Mouse (Mus musculus) midbrain, embryonic 16.5 days (tissue): ENCODE data around the gene Garem2. TPM values are rescaled to one million over a fixed set of nuclear protein-coding genes. Genes with fewer than 3 reads are reported as not detected.

Experiments used
- ATAC-seq: fragments of 200-750 bp; cut with Nextera tagmentation; 2 replicates; pipeline ENCODE4 v1.8.0; 2017; ENCODE audit warnings: moderate TSS enrichment
- H3K27ac ChIP-seq: fragments of 300-500 bp; sonication (generic); 2 replicates; pipeline ENCODE4 v1.5.1; 2014; ENCODE audit warnings: mild to moderate bottlenecking, low read length, mixed read lengths
- H3K27me3 ChIP-seq: fragments of 300-500 bp; sonication (generic); 2 replicates; pipeline ENCODE4 v1.6.1; 2014; ENCODE audit warnings: low read depth, low read length, mixed read lengths; ENCODE audit not compliant: control insufficient read depth, insufficient read depth
- H3K36me3 ChIP-seq: fragments of 300-500 bp; sonication (generic); 2 replicates; pipeline ENCODE4 v1.6.1; 2014; ENCODE audit warnings: mild to moderate bottlenecking, low read length, moderate library complexity, mixed read lengths; ENCODE audit not compliant: control insufficient read depth, insufficient read depth
- H3K4me1 ChIP-seq: fragments of 300-500 bp; sonication (generic); 2 replicates; pipeline ENCODE4 v1.6.1; 2014; ENCODE audit warnings: mild to moderate bottlenecking, low read length, mixed read lengths; ENCODE audit not compliant: control insufficient read depth, insufficient read depth
- H3K4me2 ChIP-seq: fragments of 300-500 bp; sonication (generic); 2 replicates; pipeline ENCODE4 v1.6.1; 2014; ENCODE audit warnings: mild to moderate bottlenecking, low read length, mixed read lengths
- H3K4me3 ChIP-seq: fragments of 300-500 bp; sonication (generic); 2 replicates; pipeline ENCODE4 v1.5.1; 2014; ENCODE audit warnings: low read depth, mild to moderate bottlenecking, low read length, moderate library complexity, mixed read lengths
- H3K9ac ChIP-seq: fragments of 300-500 bp; sonication (generic); 2 replicates; pipeline ENCODE4 v1.6.1; 2014; ENCODE audit warnings: low read depth, low read length, mixed read lengths
- H3K9me3 ChIP-seq: fragments of 300-500 bp; sonication (generic); replicated peaks from 2 replicates; pipeline ENCODE4 v1.6.1; 2014; ENCODE audit warnings: mild to moderate bottlenecking, low read length, mixed read lengths; ENCODE audit not compliant: control insufficient read depth, poor library complexity, severe bottlenecking
- WGBS: fragments of 180-500 bp; shearing (Covaris S2); extraction: QIAGEN DNeasy Blood & Tissue Kit; methylation state at CpG from one replicate; pipeline ENCODE4 v1.1.7; 2014; 5-methylcytosine and 5-hydroxymethylcytosine counted together
- polyA plus RNA-seq: library from polyadenylated mRNA; unstranded; fragments of >200 nt; fragmentation: Nextera tagmentation; extraction: Ambion mirVana; gene quantifications from 2 replicates; pipeline ENCODE4 v1.2.1, GENCODE M21; 2015

The Garem2 gene
- polyA plus RNA-seq, 1 experiment from 2014 or later = 8.1 TPM

GRCm38 (mm10) chr5:30115718-30116117 lies 10.8 kb downstream of the Garem2 start:
- Histone ChIP-seq H3K27me3 (no peaks in the 10 kb centered on the region), H3K4me2 (no peak overlapping the region), H3K9me3 (no peaks in the 10 kb centered on the region), H3K4me3 (no peak overlapping the region), H3K4me1 (peaks cover 11% of the 10 kb centered on the region), H3K27ac (no peak overlapping the region), H3K36me3 (peaks cover 10% of the 10 kb centered on the region; the same call in 1 of the 2 replicates), H3K9ac (no peak overlapping the region)
- 45% methylated on average over 10 of the region's 10 CpGs for WGBS
- no peak for ATAC-seq

DNA sequence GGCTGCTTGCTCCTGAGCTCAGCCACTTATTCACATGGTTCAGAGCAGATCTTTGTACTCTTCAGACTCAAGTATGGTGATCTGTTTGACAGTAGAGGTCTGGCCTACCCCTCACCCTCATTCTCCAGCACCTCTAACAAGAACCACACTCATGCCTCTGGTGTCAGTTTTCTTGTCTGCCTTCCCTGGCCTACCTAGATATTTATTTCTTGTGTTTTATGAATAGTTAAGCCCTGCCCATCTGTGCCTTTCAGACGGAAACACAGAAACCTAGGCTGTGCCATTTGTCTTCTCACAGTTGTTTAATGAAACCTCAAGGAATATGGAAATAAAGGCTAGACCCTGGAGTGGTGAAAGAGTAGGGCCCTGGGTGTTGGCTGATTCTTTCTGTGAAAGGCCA lies 13.1 kb downstream of the Garem2 start:
- no peaks in the 10 kb centered on the region for H3K9me3 ChIP-seq
- H3K27me3 ChIP-seq = no peaks in the 10 kb centered on the region
- H3K9ac ChIP-seq = no peak overlapping the region
- no peak overlapping the region for H3K4me2 ChIP-seq
- 92% methylated on average over 1 of the region's 1 CpGs for WGBS
- H3K36me3 ChIP-seq = peaks cover 27% of the 10 kb centered on the region
- no peak overlapping the region for H3K27ac ChIP-seq
- 0 out of 2 replicates have a peak, but pooled peaks cover 3% of the 10 kb centered on the region for H3K4me1 ChIP-seq
- no peak overlapping the region for H3K4me3 ChIP-seq
- ATAC-seq = no peak

GRCm38 (mm10) chr5:30119163-30119562 lies 14.2 kb downstream of the Garem2 start:
- no peak overlapping the region for H3K27ac ChIP-seq
- no peak overlapping the region for H3K4me3 ChIP-seq
- WGBS = 87% methylated on average over 6 of the region's 6 CpGs
- no peaks in the 10 kb centered on the region for H3K4me1 ChIP-seq
- H3K36me3 ChIP-seq = peaks cover 33% of the 10 kb centered on the region
- H3K27me3 ChIP-seq = no peaks in the 10 kb centered on the region
- H3K9me3 ChIP-seq = no peaks in the 10 kb centered on the region
- H3K4me2 ChIP-seq = no peak overlapping the region
- H3K9ac ChIP-seq = no peak overlapping the region
- ATAC-seq = no peak

DNA sequence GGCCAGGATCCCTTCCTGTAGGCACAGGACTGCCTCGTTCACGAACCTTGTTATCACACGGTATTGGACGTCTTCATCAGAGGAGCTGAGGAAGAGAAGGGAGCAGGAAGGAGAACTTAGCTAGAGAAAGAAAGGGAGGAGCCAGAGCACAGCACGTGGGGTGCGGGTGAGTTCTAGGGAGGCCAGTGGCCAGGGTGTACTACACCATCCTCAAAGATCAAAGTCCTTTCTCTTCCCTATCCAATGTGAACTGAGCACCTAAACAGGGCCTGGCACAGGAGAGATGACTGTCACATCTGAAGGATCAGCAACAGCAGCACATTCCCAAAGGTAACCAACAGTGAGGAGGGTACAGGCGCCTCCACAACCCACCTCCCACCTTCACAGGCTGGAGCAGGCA lies 15.1 kb downstream of the Garem2 start:
- H3K4me2 ChIP-seq = no peak overlapping the region
- H3K4me1 ChIP-seq = no peaks in the 10 kb centered on the region
- ATAC-seq = no peak
- no peak overlapping the region for H3K9ac ChIP-seq
- no peaks in the 10 kb centered on the region for H3K27me3 ChIP-seq
- no peak overlapping the region for H3K4me3 ChIP-seq
- no peak overlapping the region for H3K27ac ChIP-seq
- no peaks in the 10 kb centered on the region for H3K9me3 ChIP-seq
- H3K36me3 ChIP-seq = peaks cover 42% of the 10 kb centered on the region
- WGBS = 91% methylated on average over 7 of the region's 7 CpGs

GRCm38 (mm10) chr5:30122481-30122880 lies 17.5 kb downstream of the Garem2 start:
- no peak for ATAC-seq
- 94% methylated on average over 6 of the region's 6 CpGs for WGBS
- Histone ChIP-seq H3K4me1 (no peaks in the 10 kb centered on the region), H3K4me3 (no peak overlapping the region), H3K9ac (no peak overlapping the region), H3K9me3 (no peaks in the 10 kb centered on the region), H3K36me3 (peaks cover 51% of the 10 kb centered on the region), H3K27me3 (no peaks in the 10 kb centered on the region), H3K4me2 (no peak overlapping the region), H3K27ac (no peak overlapping the region)

- 39% methylated on average over 5 of the region's 5 CpGs for WGBS
- no peaks in the 10 kb centered on the region for H3K4me1 ChIP-seq
Measured at GRCm38 (mm10) chr5:30125587-30125986, 20.6 kb downstream of the Garem2 start.

DNA sequence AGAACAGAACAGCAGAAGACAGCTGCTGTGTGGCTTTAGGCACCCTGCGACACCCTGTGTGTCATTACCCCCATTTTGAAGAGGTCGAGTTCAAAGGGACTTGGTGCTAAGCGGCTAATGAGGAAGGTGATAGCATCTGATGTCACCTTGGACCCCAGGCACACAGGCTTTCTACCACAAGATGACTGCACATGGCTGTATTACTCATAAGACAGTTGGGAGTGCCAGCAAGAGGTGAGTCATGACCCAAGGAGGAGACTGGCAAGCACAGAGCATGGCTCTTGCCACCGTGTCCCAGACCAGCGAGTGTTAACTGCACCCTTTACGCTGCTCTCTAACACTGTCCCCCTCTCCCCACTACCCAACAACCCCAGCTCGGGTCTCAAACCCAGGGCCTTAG lies 21.8 kb downstream of the Garem2 start:
- 92% methylated on average over 7 of the region's 7 CpGs for WGBS
- no peak overlapping the region for H3K27ac ChIP-seq
- H3K4me2 ChIP-seq = no peak overlapping the region
- no peak overlapping the region for H3K4me3 ChIP-seq
- H3K9ac ChIP-seq = no peak overlapping the region
- no peaks in the 10 kb centered on the region for H3K27me3 ChIP-seq
- H3K4me1 ChIP-seq = no peaks in the 10 kb centered on the region
- H3K9me3 ChIP-seq = no peaks in the 10 kb centered on the region
- no peak for ATAC-seq
- peaks cover 52% of the 10 kb centered on the region for H3K36me3 ChIP-seq

More at GRCm38 (mm10) chr5:30125587-30125986, 20.6 kb downstream of the Garem2 start:
- Histone ChIP-seq H3K27me3 (no peaks in the 10 kb centered on the region), H3K27ac (no peak overlapping the region), H3K4me2 (no peak overlapping the region), H3K36me3 (peaks cover 56% of the 10 kb centered on the region), H3K9me3 (no peaks in the 10 kb centered on the region), H3K9ac (no peak overlapping the region), H3K4me3 (no peak overlapping the region)
- ATAC-seq = no peak

DNA sequence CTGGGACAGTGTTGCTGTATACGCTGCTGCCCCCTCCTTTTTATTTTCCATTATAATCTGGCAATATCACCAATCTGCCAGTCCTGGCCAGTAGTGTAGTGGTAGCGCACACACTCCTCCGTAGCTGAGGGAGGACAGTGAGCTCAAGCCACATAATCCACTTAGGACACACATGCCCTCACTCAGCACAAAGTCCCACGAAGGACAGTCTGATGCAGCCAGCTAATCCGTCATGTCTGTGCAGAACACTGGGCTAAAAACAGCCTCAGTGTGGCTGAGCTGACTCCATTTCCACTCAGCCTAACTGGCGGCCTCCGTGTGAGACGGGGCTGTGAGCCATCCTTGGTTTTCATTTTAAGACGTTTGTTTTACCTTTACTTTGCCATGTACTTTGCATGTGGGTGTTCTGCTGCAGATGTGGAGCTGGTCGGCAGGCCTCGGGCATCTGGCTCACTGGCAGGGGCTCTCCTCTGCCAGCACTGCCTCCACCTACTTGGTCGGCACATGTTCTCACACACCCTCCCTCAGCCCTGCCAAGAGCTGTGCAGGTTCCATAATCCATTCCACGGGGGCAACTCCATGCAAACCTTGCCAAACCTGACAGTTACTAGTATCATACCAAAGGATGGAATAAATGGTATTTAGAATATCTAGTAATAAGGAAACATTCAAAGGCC lies 23.1 kb downstream of the Garem2 start:
- Histone ChIP-seq H3K4me3 (no peak overlapping the region), H3K4me2 (no peak overlapping the region), H3K9me3 (no peaks in the 10 kb centered on the region), H3K27me3 (no peaks in the 10 kb centered on the region), H3K27ac (no peak overlapping the region), H3K9ac (no peak overlapping the region), H3K36me3 (peaks cover 56% of the 10 kb centered on the region), H3K4me1 (no peaks in the 10 kb centered on the region)
- whole genome bisulfite sequencing = 91% methylated on average over 13 of the region's 13 CpGs
- no peak for ATAC-seq

DNA sequence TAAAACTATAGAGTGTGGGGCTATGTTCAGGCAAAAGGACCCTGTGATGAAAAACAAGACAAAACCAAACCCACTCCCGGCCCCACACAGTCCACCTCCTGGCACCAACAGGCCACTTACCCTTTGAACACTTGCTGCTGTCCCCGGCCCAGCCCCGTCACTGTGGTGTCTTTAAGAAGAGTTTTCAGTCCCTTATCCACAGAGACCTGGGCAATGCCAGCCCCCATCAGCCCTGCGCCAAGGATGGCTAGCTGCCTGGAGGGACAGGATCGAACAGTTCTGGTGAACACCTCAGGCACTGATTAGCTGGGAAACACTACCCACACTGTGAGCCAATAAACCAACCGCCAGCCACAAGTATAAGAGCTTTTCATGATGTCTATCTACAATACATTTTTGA lies 23.7 kb downstream of the Garem2 start:
- Histone ChIP-seq H3K27me3 (no peaks in the 10 kb centered on the region), H3K9ac (no peak overlapping the region), H3K9me3 (no peaks in the 10 kb centered on the region), H3K4me3 (no peak overlapping the region), H3K4me2 (no peak overlapping the region), H3K36me3 (peaks cover 55% of the 10 kb centered on the region), H3K4me1 (no peaks in the 10 kb centered on the region), H3K27ac (no peak overlapping the region)
- WGBS = 97% methylated on average over 6 of the region's 6 CpGs
- ATAC-seq = no peak
